Mouse (Mus musculus): Measurements from ENCODE around the gene Fam50a. TPM values are rescaled to one million over a fixed set of nuclear protein-coding genes. Genes with fewer than 3 reads are reported as not detected.

Fam50a gene
- total RNA-seq (2023) = 100 to 1,000 TPM; 101 to 105 TPM

DNA sequence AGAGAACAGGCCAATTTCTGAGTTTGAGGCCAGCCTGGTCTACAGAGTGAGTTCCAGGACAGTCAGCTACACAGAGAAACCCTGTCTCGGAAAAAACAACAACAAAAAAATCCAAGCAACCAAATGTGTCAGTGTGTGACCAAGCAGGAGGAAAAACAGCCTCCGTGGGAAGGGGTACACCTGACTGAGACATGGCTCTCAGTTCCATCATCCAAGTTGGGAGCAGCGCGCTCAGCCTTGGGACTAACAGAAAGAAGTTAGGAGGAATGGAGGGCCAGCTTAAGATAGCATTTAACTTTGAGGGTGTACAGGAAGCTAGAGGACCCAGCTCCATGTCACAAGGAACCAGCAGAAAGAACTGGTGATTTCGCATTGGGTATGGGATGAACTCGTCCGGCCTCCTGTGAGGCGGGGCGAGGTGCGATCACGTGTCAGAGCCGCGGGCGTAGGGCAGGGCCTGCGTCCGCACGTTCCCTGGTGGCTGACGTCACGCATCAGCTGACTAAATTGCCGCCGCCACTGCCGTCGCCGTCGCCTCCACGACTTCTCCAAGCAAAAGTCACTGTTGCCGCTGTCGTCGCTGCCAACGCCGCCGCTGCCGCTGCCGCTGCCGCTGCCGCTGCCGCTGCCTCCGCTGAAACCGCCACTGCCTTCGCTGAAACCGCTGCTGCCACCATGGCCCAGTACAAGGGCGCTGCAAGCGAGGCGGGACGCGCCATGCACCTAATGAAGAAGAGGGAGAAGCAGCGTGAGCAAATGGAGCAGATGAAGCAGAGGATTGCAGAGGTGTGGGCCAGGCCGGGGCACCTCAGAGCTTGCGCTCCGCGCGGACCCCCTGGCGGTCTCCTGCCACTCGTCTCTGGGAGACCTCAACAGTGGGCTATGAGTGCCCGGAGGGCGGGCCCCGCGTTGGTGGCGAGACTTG lies at the start of gene Fam50a:
Fam50a (plus strand) TSS at position 494 of the 925 bp plus-strand sequence.

GRCm38 (mm10) chrX:74270062-74270901 lies 42.6 kb upstream of the Fam50a start, which contains the start of gene Rpl10:
Gene Rpl10, plus strand, starts transcription at chrX:74270812.

GRCm38 (mm10) chrX:74281732-74282394 lies 31.0 kb upstream of the Fam50a start, which contains the start of the genes Taz and Dnase1l1:
Gene Taz, plus strand, starts transcription at chrX:74281912.
Gene Dnase1l1, minus strand, starts transcription at chrX:74282337.

GRCm38 (mm10) chrX:74296538-74297448 lies 16.0 kb upstream of the Fam50a start, which contains the start of gene Atp6ap1:
Gene Atp6ap1, plus strand, starts transcription at chrX:74297097.

GRCm38 (mm10) chrX:74304867-74305700 lies 7.7 kb upstream of the Fam50a start, which contains the start of gene Gdi1:
Gene Gdi1, plus strand, starts transcription at chrX:74304998.

GRCm38 (mm10) chrX:74328725-74329161 lies 15.9 kb downstream of the Fam50a start, which contains the start of gene Plxna3:
Gene Plxna3, plus strand, starts transcription at chrX:74329066.

DNA sequence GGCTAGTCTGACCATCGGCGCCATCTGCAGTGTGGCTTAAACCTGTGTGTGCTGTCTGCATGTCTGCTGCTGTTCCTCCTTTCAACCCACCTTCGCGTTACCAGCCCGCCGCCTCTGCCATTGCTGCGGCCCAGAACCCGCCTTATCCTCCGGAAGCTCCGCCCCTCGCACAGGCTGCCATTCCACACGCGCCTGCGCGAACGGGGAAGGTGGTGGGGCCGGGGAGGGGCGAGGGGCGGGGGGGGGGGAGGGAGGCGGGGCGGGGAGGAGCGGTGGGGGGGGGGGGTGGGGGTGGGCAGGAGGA lies 40.6 kb downstream of the Fam50a start, which contains the start of gene Lage3:
Lage3 (minus strand) TSS at position 152 of the 304 bp plus-strand sequence.

Other genes starting within 250 kb of the Fam50a start
- gene Opn1mw, start 185.6 kb upstream of the Fam50a start, total RNA-seq (2023) = not detected
- gene Mecp2, start 177.7 kb upstream of the Fam50a start, total RNA-seq (2023) = 10 to 100 TPM; 49.9 to 61.6 TPM
- not detected for gene Tex28, start 145.2 kb upstream of the Fam50a start, total RNA-seq (2023)
- under 1 TPM in 1 of 2 experiments, not detected in 1; 0.36 TPM for gene Tktl1, start 135.8 kb upstream of the Fam50a start, total RNA-seq (2023)
- gene Flna, start 63.2 kb upstream of the Fam50a start, total RNA-seq (2023) = 100 to 1,000 TPM; 521 to 524 TPM
- gene Emd, start 58.3 kb upstream of the Fam50a start, total RNA-seq (2023) = 10 to 100 TPM; 72.5 to 81.1 TPM
- 100 to 1,000 TPM; 649 to 808 TPM for gene Rpl10, start 42.2 kb upstream of the Fam50a start, total RNA-seq (2023)
- 100 to 1,000 TPM; 120 to 139 TPM for gene Taz, start 31.1 kb upstream of the Fam50a start, total RNA-seq (2023)
- 10 to 100 TPM; 18.5 to 21.2 TPM for gene Dnase1l1, start 30.7 kb upstream of the Fam50a start, total RNA-seq (2023)
- 100 to 1,000 TPM; 183 to 197 TPM for gene Atp6ap1, start 15.9 kb upstream of the Fam50a start, total RNA-seq (2023)
- gene Gdi1, start 8.0 kb upstream of the Fam50a start, total RNA-seq (2023) = 100 to 1,000 TPM; 302 to 378 TPM
- gene Plxna3, start 16.0 kb downstream of the Fam50a start, total RNA-seq (2023) = 10 to 100 TPM; 13.4 to 14.8 TPM
- 10 to 100 TPM; 26.8 to 27.2 TPM for gene Lage3, start 40.6 kb downstream of the Fam50a start, total RNA-seq (2023)
- gene Ubl4a, start 60.2 kb downstream of the Fam50a start, total RNA-seq (2023) = 10 to 100 TPM; 28.9 to 33.8 TPM
- 10 to 100 TPM; 18.5 to 20.6 TPM for gene Slc10a3, start 60.3 kb downstream of the Fam50a start, total RNA-seq (2023)
- 10 to 100 TPM; 17.2 to 30.0 TPM for gene Fam3a, start 80.2 kb downstream of the Fam50a start, total RNA-seq (2023)
- gene Ikbkg, start 80.3 kb downstream of the Fam50a start, total RNA-seq (2023) = 10 to 100 TPM; 61.8 to 62.6 TPM
- 10 to 100 TPM; 32.1 to 32.5 TPM for gene G6pdx, start 116.2 kb downstream of the Fam50a start, total RNA-seq (2023)
- gene Gm6880, start 168.4 kb downstream of the Fam50a start, total RNA-seq (2023) = not detected